ENCODE assay signal across 19 mouse cellular contexts in the genomic region with DNA sequence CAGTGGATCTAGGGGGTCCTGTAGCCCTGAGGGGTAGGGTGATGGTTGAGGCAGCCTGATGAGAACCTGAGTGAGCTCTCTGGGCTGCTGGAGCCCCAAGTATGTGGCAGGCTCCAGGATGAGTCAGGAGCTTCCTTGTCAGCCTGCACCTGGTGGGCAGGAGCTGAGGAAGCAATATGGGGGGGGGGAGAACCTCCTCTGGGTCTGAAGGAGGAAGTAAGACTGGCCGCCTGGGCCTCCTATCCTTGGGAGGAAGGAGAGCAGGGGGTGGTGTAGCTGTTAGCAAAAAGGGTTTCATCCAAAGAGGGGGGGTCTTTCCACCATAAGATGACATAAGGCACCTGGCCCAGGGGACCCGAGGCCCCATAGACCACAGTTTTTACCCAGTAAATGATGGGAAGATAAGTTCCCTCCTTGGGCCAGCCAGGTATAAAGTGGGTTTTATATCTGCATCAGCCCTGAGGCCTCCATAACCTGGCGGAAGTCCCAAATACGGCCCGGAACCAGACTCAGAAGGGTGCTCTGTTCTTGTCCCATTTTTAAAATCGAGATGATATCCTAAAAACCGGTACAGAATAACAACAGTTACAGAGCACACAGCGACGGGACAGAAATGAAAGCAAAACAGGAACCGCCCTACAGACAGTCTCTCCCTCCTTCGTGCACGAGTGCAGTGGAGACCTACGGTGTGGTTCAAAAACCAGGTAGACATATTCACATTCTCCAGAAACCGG. TPM values are rescaled to one million over a fixed set of nuclear protein-coding genes. Genes with fewer than 3 reads are reported as not detected.
DNase-seq lines count a peak whose midpoint lies in the region; ATAC-seq and TF ChIP-seq lines count a peak whose summit lies in the region.
"Had no signal": no experiment of that assay in that cellular context is flagged by ENCODE, and none has a peak within 500 bp of the region (broad histone marks: within the 10 kb centered on the region; RNA-seq: fewer than 3 reads in every experiment).

No protein-coding gene starts in this region.

- no peak for TF ChIP-seq CTCF in gastrocnemius, adult 2 months (IDR thresholded peaks at IDR 0.05)
- TF ChIP-seq CTCF in CH12.LX (conservative IDR thresholded peaks at IDR 0.05 in 1 of 2, IDR thresholded peaks at IDR 0.05 in 1 of 2; ENCODE audit: low read depth in 2 of 2, low read length in 2 of 2) = no peak
- no peak for TF ChIP-seq CTCF in stomach, postnatal 0 days (IDR thresholded peaks at IDR 0.05; ENCODE audit: low read depth)

- peak; percentile 67 for ATAC-seq in inflammation-experienced regulatory T-cells, adult 6 months
- ATAC-seq in stomach, postnatal 0 days (ENCODE audit: low FRiP score, low TSS enrichment) = no peak
- ATAC-seq in kidney, embryonic 15.5 days (replicated peaks; ENCODE audit: low FRiP score) = no peak

- H3K4me2 ChIP-seq in CH12.LX (ENCODE audit: insufficient read depth, low read depth, poor library complexity, severe bottlenecking) = peak overlapping the region; percentile 95
- H3K4me2 ChIP-seq in stomach, postnatal 0 days (replicated peaks; ENCODE audit: low read depth) = no peak overlapping the region
- no peak overlapping the region for H3K4me2 ChIP-seq in kidney, embryonic 15.5 days
- H3K4me2 ChIP-seq: embryonic facial prominence, embryonic 15.5 days; limb, embryonic 15.5 days; neural tube, embryonic 15.5 days had no signal

- no peak for DNase-seq in gastrocnemius, adult 2 months
- DNase-seq in gastrocnemius, adult 18-20 months (ENCODE audit: low spot score) = no peak
- DNase-seq in CH12.LX (ENCODE audit: extremely low read depth) = peak; percentile 46
- peak; percentile 62 for DNase-seq in naive thymus-derived CD4-positive, alpha-beta T cell, adult 2 months (ENCODE audit: low read depth)
- no peak for DNase-seq in stomach, postnatal 0 days (ENCODE audit: low spot score)
- no peak for DNase-seq in left cerebral cortex, adult 18-20 months (ENCODE audit: low spot score in 2 of 2)
- DNase-seq: adrenal gland, postnatal 36 days; cerebellum, adult 9-10 months; kidney, adult 9 months; right cerebral cortex, postnatal 4 days had no signal

- in situ Hi-C loops in CH12.LX (cut with MboI; ENCODE audit: low pct_ligation_motif_present, low pct_unique_long_range_greater_than_20kb, low sequenced_read_pairs) = no loop called here

- no peaks in the 10 kb centered on the region for H3K79me2 ChIP-seq in CH12.LX (replicated peaks; ENCODE audit: control insufficient read depth, extremely low read depth, insufficient read depth, poor library complexity, severe bottlenecking)

- WGBS in stomach, postnatal 0 days = 71% methylated on average over 14 of the region's 14 CpGs
- WGBS in kidney, embryonic 15.5 days = 71% methylated on average over 14 of the region's 14 CpGs

- peak; percentile 38; the same call in 1 of the 2 replicates for TF ChIP-seq POLR2A in CH12.LX (IDR thresholded peaks at IDR 0.05; ENCODE audit: low read depth, low read length)

- H3K36me3 ChIP-seq in CH12.LX (replicated peaks in 1 of 2; ENCODE audit: control insufficient read depth in 1 of 2, insufficient read depth in 1 of 2, low read length in 1 of 2) = no peaks in the 10 kb centered on the region
- no peaks in the 10 kb centered on the region for H3K36me3 ChIP-seq in stomach, postnatal 0 days (ENCODE audit: control insufficient read depth, insufficient read depth, low read length)
- no peaks in the 10 kb centered on the region for H3K36me3 ChIP-seq in kidney, embryonic 15.5 days
- H3K36me3 ChIP-seq: embryonic facial prominence, embryonic 15.5 days; limb, embryonic 15.5 days; midbrain, embryonic 10.5 days; neural tube, embryonic 15.5 days had no signal

- peaks cover 7% of the 10 kb centered on the region for H3K27me3 ChIP-seq in CH12.LX (replicated peaks)
- H3K27me3 ChIP-seq in stomach, postnatal 0 days (ENCODE audit: control insufficient read depth, insufficient read depth, low read length) = no peaks in the 10 kb centered on the region
- no peaks in the 10 kb centered on the region for H3K27me3 ChIP-seq in kidney, embryonic 15.5 days
- H3K27me3 ChIP-seq: embryonic facial prominence, embryonic 15.5 days; limb, embryonic 15.5 days; neural tube, embryonic 15.5 days had no signal

- H3K4me1 ChIP-seq in CH12.LX (ENCODE audit: control insufficient read depth in 1 of 2, insufficient read depth in 2 of 2) = peaks cover 5 to 16% of the 10 kb centered on the region in 2 experiments; a peak in 3 of 4 replicates
- no peaks in the 10 kb centered on the region for H3K4me1 ChIP-seq in stomach, postnatal 0 days (replicated peaks; ENCODE audit: control insufficient read depth, insufficient read depth)
- no peaks in the 10 kb centered on the region for H3K4me1 ChIP-seq in kidney, embryonic 15.5 days
- H3K4me1 ChIP-seq: embryonic facial prominence, embryonic 15.5 days; limb, embryonic 15.5 days; midbrain, embryonic 10.5 days; neural tube, embryonic 15.5 days had no signal

- intact Hi-C loops in gastrocnemius, adult 2 months (cut with DNase I) = no loop called here

- peak overlapping the region; percentile 45 for H3K9ac ChIP-seq in CH12.LX (ENCODE audit: insufficient read depth, low read depth)
- no peak overlapping the region for H3K9ac ChIP-seq in stomach, postnatal 0 days (ENCODE audit: low read length)
- no peak overlapping the region for H3K9ac ChIP-seq in kidney, embryonic 15.5 days
- H3K9ac ChIP-seq: embryonic facial prominence, embryonic 15.5 days; limb, embryonic 15.5 days; neural tube, embryonic 15.5 days had no signal

- H3K27ac ChIP-seq in gastrocnemius, adult 2 months = no peak overlapping the region
- H3K27ac ChIP-seq in CH12.LX (ENCODE audit: insufficient read depth, low read depth) = no peak overlapping the region
- H3K27ac ChIP-seq in stomach, postnatal 0 days (replicated peaks) = no peak overlapping the region
- H3K27ac ChIP-seq in kidney, embryonic 15.5 days = no peak overlapping the region
- H3K27ac ChIP-seq: embryonic facial prominence, embryonic 15.5 days; limb, embryonic 15.5 days; midbrain, embryonic 10.5 days; neural tube, embryonic 15.5 days had no signal

- TF ChIP-seq EP300 in CH12.LX (IDR thresholded peaks at IDR 0.05; ENCODE audit: low read length) = 0 out of 2 replicates have a peak, but pooled peaks have one; percentile 40
- TF ChIP-seq EP300 in stomach, postnatal 0 days (optimal IDR thresholded peaks at IDR 0.05) = no peak

- TF ChIP-seq RAD21 in CH12.LX (IDR thresholded peaks at IDR 0.05; ENCODE audit: low read depth, low read length) = no peak

- H3K4me3 ChIP-seq in gastrocnemius, adult 2 months = peak overlapping the region; percentile 24
- peak overlapping the region; percentile 16 to 38 (median 17) for H3K4me3 ChIP-seq in CH12.LX (replicated peaks in 1 of 3; ENCODE audit: low read depth in 2 of 3, low read length in 2 of 3, poor library complexity in 1 of 3)
- H3K4me3 ChIP-seq in stomach, postnatal 0 days (ENCODE audit: low read depth, low read length) = no peak overlapping the region
- H3K4me3 ChIP-seq in kidney, embryonic 15.5 days (replicated peaks) = no peak overlapping the region
- H3K4me3 ChIP-seq: embryonic facial prominence, embryonic 15.5 days; limb, embryonic 15.5 days; midbrain, embryonic 10.5 days; neural tube, embryonic 15.5 days had no signal

- dilution Hi-C loops in CH12.LX (cut with MboI; ENCODE audit: extremely low pct_ligation_motif_present, extremely low pct_unique_long_range_greater_than_20kb, low sequenced_read_pairs) = no loop called here

- peaks cover 13% of the 10 kb centered on the region for H3K9me3 ChIP-seq in CH12.LX (replicated peaks; ENCODE audit: low read length)
- H3K9me3 ChIP-seq in stomach, postnatal 0 days (ENCODE audit: control insufficient read depth, low read length) = no peaks in the 10 kb centered on the region
- H3K9me3 ChIP-seq in kidney, embryonic 15.5 days (replicated peaks) = no peaks in the 10 kb centered on the region
- H3K9me3 ChIP-seq: embryonic facial prominence, embryonic 15.5 days; limb, embryonic 15.5 days; midbrain, embryonic 10.5 days; neural tube, embryonic 15.5 days had no signal

TF ChIP-seq in CH12.LX, 34 proteins besides CTCF, POLR2A, EP300 and RAD21 (continues in another document):
- TF ChIP-seq BHLHE40 (IDR thresholded peaks at IDR 0.05; ENCODE audit: low read depth, low read length) = peak; percentile 28; the same call in 1 of the 2 replicates
- 0 out of 2 replicates have a peak, but pooled peaks have one; percentile 19 for TF ChIP-seq KAT2A (IDR thresholded peaks at IDR 0.05; ENCODE audit: insufficient replicate concordance, low read length)

RNA-seq across cellular contexts. Expression of a gene that starts 18.1 kb away (rescaled TPM):
- not detected for total RNA-seq in gastrocnemius, adult 2 months (2021)
- total RNA-seq in gastrocnemius, adult 18-20 months (2021) = not detected
- 0.25 and 0.34 TPM in 2 replicates for total RNA-seq in CH12.LX (2012; rRNA removed)
- 0.42 and 0.53 TPM in 2 replicates for total RNA-seq in CH12.LX (2014; rRNA removed)
- polyA plus RNA-seq in CH12.LX (2012; ENCODE audit: insufficient read length, low read depth) = 1.9 and 2.0 TPM in 2 replicates
- under 1 TPM in 2 of 3 experiments, not detected in 1; 0.35 to 0.38 TPM for polyA plus RNA-seq in inflammation-experienced regulatory T-cells, adult 6 months (2017; shearing (Covaris generic))
- polyA plus RNA-seq in stomach, postnatal 0 days (2015; fragmentation: Nextera tagmentation; extraction: Ambion mirVana) = 3.6 and 4.6 TPM in 2 replicates
- 1.4 TPM in 2 replicates for polyA plus RNA-seq in kidney, embryonic 15.5 days (2015; fragmentation: Nextera tagmentation; extraction: Ambion mirVana)
- not detected for total RNA-seq in left cerebral cortex, adult 18-20 months (2021)
- total RNA-seq: adrenal gland, postnatal 36 days; heart, adult 8-10 months; layer of hippocampus, postnatal 14 days had no signal
- polyA plus RNA-seq: hindbrain, embryonic 11.5 days; limb, embryonic 15.5 days; neural tube, embryonic 15.5 days had no signal

RNA-seq across cellular contexts. Expression of a gene that starts 54.3 kb away (rescaled TPM):
- total RNA-seq in gastrocnemius, adult 2 months (2021) = 1 to 10 TPM; 2.2 to 3.0 TPM
- total RNA-seq in gastrocnemius, adult 18-20 months (2021) = 1 to 10 TPM; 3.0 to 4.2 TPM
- total RNA-seq in CH12.LX (2012; rRNA removed) (31.4 and 33.5 TPM in 2 replicates), CH12.LX (2014; rRNA removed) (24.4 and 25.9 TPM in 2 replicates)
- 54.9 and 74.5 TPM in 2 replicates for polyA plus RNA-seq in CH12.LX (2012; ENCODE audit: insufficient read length, low read depth)
- polyA plus RNA-seq in inflammation-experienced regulatory T-cells, adult 6 months (2017; shearing (Covaris generic)) = 100 to 1,000 TPM in 1 of 3 experiments, 10 to 100 TPM in 2; 38.9 to 105 (median 50.8) TPM
- polyA plus RNA-seq in stomach, postnatal 0 days (2015; fragmentation: Nextera tagmentation; extraction: Ambion mirVana) = 3.6 and 4.2 TPM in 2 replicates
- polyA plus RNA-seq in kidney, embryonic 15.5 days (2015; fragmentation: Nextera tagmentation; extraction: Ambion mirVana) = 10.1 and 11.4 TPM in 2 replicates
- 1 to 10 TPM; 7.3 to 8.0 TPM for total RNA-seq in left cerebral cortex, adult 18-20 months (2021)

RNA-seq across cellular contexts. Expression of a gene that starts 59.6 kb away (rescaled TPM):
- 1 to 10 TPM; 2.6 to 7.6 TPM for total RNA-seq in gastrocnemius, adult 2 months (2021)
- total RNA-seq in gastrocnemius, adult 18-20 months (2021) = 1 to 10 TPM; 5.5 to 6.9 TPM
- 133 and 143 TPM in 2 replicates for total RNA-seq in CH12.LX (2012; rRNA removed)
- total RNA-seq in CH12.LX (2014; rRNA removed) = 157 and 162 TPM in 2 replicates
- polyA plus RNA-seq in CH12.LX (2012; ENCODE audit: insufficient read length, low read depth) = 136 and 140 TPM in 2 replicates
- polyA plus RNA-seq in inflammation-experienced regulatory T-cells, adult 6 months (2017; shearing (Covaris generic)) = 10 to 100 TPM; 35.4 to 54.7 (median 53.1) TPM
- polyA plus RNA-seq in stomach, postnatal 0 days (2015; fragmentation: Nextera tagmentation; extraction: Ambion mirVana) = 11.1 and 12.5 TPM in 2 replicates
- 22.8 and 23.7 TPM in 2 replicates for polyA plus RNA-seq in kidney, embryonic 15.5 days (2015; fragmentation: Nextera tagmentation; extraction: Ambion mirVana)
- total RNA-seq in left cerebral cortex, adult 18-20 months (2021) = 1 to 10 TPM; 2.8 to 4.5 TPM

Comparison
In these comparisons a context has a peak if more than half of its experiments do, and no peak if none do; other contexts are left out.
1. DNase-seq: peak in CH12.LX (single experiment) and naive thymus-derived CD4-positive, alpha-beta T cell, adult 2 months (single experiment); none in gastrocnemius, adult 2 months (single experiment), gastrocnemius, adult 18-20 months (single experiment), stomach, postnatal 0 days (single experiment) and left cerebral cortex, adult 18-20 months (0 of 2).
2. H3K4me3 ChIP-seq: peak in gastrocnemius, adult 2 months (single experiment) and CH12.LX (3 of 3); none in stomach, postnatal 0 days (single experiment) and kidney, embryonic 15.5 days (single experiment).
3. RNA of a gene that starts 59.6 kb away (total RNA-seq): 133 to 162 TPM in CH12.LX; 2.6 to 7.6 TPM in gastrocnemius, adult 2 months, 5.5 to 6.9 TPM in gastrocnemius, adult 18-20 months and 2.8 to 4.5 TPM in left cerebral cortex, adult 18-20 months; every median in the first group is over 10 times any median in the second.